Mouse (Mus musculus) frontal cortex, adult 2 months (tissue): Measurements from ENCODE around the gene Epn2. TPM values are rescaled to one million over a fixed set of nuclear protein-coding genes. Genes with fewer than 3 reads are reported as not detected.

ENCODE experiments used
- DNase-seq, 2 experiments: peaks; one replicate each; pipeline ENCODE4 v3.0.0; 2022; ENCODE audit warnings: low spot score in 1 of 2; ENCODE audit errors: extremely low spot score in 1 of 2
- polyA plus RNA-seq: library from polyadenylated mRNA; depleted of rRNA; stranded (reverse); fragments of >200 nt; gene quantifications from 2 replicates; pipeline ENCODE4 v1.2.3, GENCODE M21; 2012; rRNA removed

Gene Epn2
- polyA plus RNA-seq, 1 experiment = 98.3 TPM

- DNase-seq = no peak
Observed at GRCm38 (mm10) chr11:61473630-61474029, 105.9 kb downstream of the Epn2 start.

- DNase-seq = no peak
Observed at GRCm38 (mm10) chr11:61470880-61471279, 108.6 kb downstream of the Epn2 start.

- no peak for DNase-seq
Observed at GRCm38 (mm10) chr11:61469317-61469917, 110.1 kb downstream of the Epn2 start.

- DNase-seq = no peak
Observed at GRCm38 (mm10) chr11:61468534-61468933, 111.0 kb downstream of the Epn2 start.

Other genes starting within 250 kb of the Epn2 start
- 0.14 and 0.27 TPM in 2 replicates for gene Slc47a2, start 236.8 kb downstream of the Epn2 start, polyA plus RNA-seq
- 4.8 TPM in 2 replicates for gene Slc47a1, start 201.3 kb downstream of the Epn2 start, polyA plus RNA-seq
- gene Rnf112, start 125.6 kb downstream of the Epn2 start, polyA plus RNA-seq = 317 and 322 TPM in 2 replicates
- gene Mfap4, start 94.3 kb downstream of the Epn2 start, polyA plus RNA-seq = 4.0 and 4.3 TPM in 2 replicates
- 34.8 and 35.2 TPM in 2 replicates for gene Mapk7, start 85.3 kb downstream of the Epn2 start, polyA plus RNA-seq
- 46.8 and 50.6 TPM in 2 replicates for gene B9d1, start 74.5 kb downstream of the Epn2 start, polyA plus RNA-seq
- gene Grap, start 73.6 kb upstream of the Epn2 start, polyA plus RNA-seq = 6.6 and 7.2 TPM in 2 replicates
- gene Fam83g, start 104.4 kb upstream of the Epn2 start, polyA plus RNA-seq = 0.06 and 0.13 TPM in 2 replicates
- gene Slc5a10, start 141.1 kb upstream of the Epn2 start, polyA plus RNA-seq = 0.04 and 0.13 TPM in 2 replicates
- 40.1 and 44.6 TPM in 2 replicates for gene Prpsap2, start 182.4 kb upstream of the Epn2 start, polyA plus RNA-seq